14 mouse cellular contexts compared by ENCODE assay signal in the genomic region with DNA sequence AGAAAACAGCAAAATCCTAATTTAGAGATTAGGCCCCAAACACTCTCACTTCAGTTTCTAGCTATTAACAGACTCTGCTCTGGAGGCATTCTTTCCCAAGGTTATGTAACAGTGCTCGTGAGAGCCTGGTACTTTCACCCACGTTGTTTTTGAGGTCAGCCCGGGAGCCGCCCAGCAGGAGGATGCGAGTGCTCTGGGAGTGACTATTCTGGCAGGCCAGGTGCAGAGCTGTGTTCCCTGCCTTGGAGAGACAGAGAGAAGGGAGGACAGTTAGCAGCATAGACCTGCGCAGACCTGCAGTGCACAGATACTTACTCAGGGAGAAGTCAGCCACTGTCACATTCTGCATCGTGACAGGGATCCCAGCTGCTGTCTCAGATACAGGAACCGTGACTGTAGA. TPM values are rescaled to one million over a fixed set of nuclear protein-coding genes. Genes with fewer than 3 reads are reported as not detected.
DNase-seq lines count a peak whose midpoint lies in the region; TF ChIP-seq lines count a peak whose summit lies in the region.
"Had no signal": no experiment of that assay in that cellular context is flagged by ENCODE, and none has a peak within 500 bp of the region (broad histone marks: within the 10 kb centered on the region; RNA-seq: fewer than 3 reads in every experiment).

No protein-coding gene starts in this region.

- TF ChIP-seq CTCF in kidney, adult 2 months (conservative IDR thresholded peaks at IDR 0.05; ENCODE audit: insufficient read depth, insufficient read length, low read depth, low read length) = no peak
- no peak for TF ChIP-seq CTCF in cerebellum, adult 2 months (IDR thresholded peaks at IDR 0.05; ENCODE audit: borderline replicate concordance, insufficient read depth, low read depth, low read length)
- no peak for TF ChIP-seq CTCF in olfactory bulb, adult 2 months (IDR thresholded peaks at IDR 0.05; ENCODE audit: insufficient read depth, low read depth, low read length)

- 61% methylated on average over 8 of the region's 8 CpGs for WGBS in kidney, adult 2 months
- 37% methylated on average over 8 of the region's 8 CpGs for WGBS in cerebellum, adult 2 months
- WGBS in olfactory bulb, adult 2 months = 40% methylated on average over 8 of the region's 8 CpGs

- no peaks in the 10 kb centered on the region for H3K4me1 ChIP-seq in kidney, adult 2 months (ENCODE audit: control insufficient read depth, insufficient read depth, low read length)
- H3K4me1 ChIP-seq in cerebellum, adult 2 months (ENCODE audit: control insufficient read depth, insufficient read depth, low read length) = peaks cover 16% of the 10 kb centered on the region
- peaks cover 16% of the 10 kb centered on the region for H3K4me1 ChIP-seq in olfactory bulb, adult 2 months (ENCODE audit: control insufficient read depth, insufficient read depth, low read length)

- no peaks in the 10 kb centered on the region for H3K27me3 ChIP-seq in kidney, adult 2 months (replicated peaks; ENCODE audit: control insufficient read depth, insufficient read depth, low read length)
- no peaks in the 10 kb centered on the region for H3K27me3 ChIP-seq in cerebellum, adult 2 months (ENCODE audit: control insufficient read depth, insufficient read depth, low read length)
- H3K27me3 ChIP-seq: forebrain, embryonic 12.5 days; limb, embryonic 13.5 days had no signal

- no peaks in the 10 kb centered on the region for H3K36me3 ChIP-seq in kidney, adult 2 months (ENCODE audit: control insufficient read depth, insufficient read depth, low read length)
- H3K36me3 ChIP-seq: forebrain, embryonic 12.5 days had no signal

- H3K4me3 ChIP-seq in kidney, adult 2 months (ENCODE audit: insufficient read depth, low read depth, low read length) = no peak overlapping the region
- H3K4me3 ChIP-seq in cerebellum, adult 2 months (replicated peaks; ENCODE audit: insufficient read depth, low read depth, low read length) = no peak overlapping the region
- H3K4me3 ChIP-seq in olfactory bulb, adult 2 months (ENCODE audit: insufficient read depth, low read depth, low read length) = no peak overlapping the region
- H3K4me3 ChIP-seq: forebrain, embryonic 12.5 days; limb, embryonic 13.5 days had no signal

- peak; percentile 59 for DNase-seq in kidney, adult 2 months
- no peak for DNase-seq in kidney, postnatal 10 days
- DNase-seq in lung, postnatal 25 days (ENCODE audit: low spot score) = peak; percentile 16
- no peak for DNase-seq in lung, postnatal 4 days
- DNase-seq in cerebellum, adult 2 months = peak; percentile 50 to 59
- no peak for DNase-seq in ovary, postnatal 36 days (ENCODE audit: low spot score)
- DNase-seq: adrenal gland, postnatal 36 days; heart, postnatal 14 days; lung, adult 2 months; thymus, postnatal 14 days had no signal

- no peak for TF ChIP-seq POLR2A in kidney, adult 2 months (IDR thresholded peaks at IDR 0.05; ENCODE audit: low read depth, low read length)
- no peak for TF ChIP-seq POLR2A in cerebellum, adult 2 months (IDR thresholded peaks at IDR 0.05; ENCODE audit: borderline replicate concordance, insufficient read depth, low read length)
- no peak for TF ChIP-seq POLR2A in olfactory bulb, adult 2 months (IDR thresholded peaks at IDR 0.05; ENCODE audit: insufficient read depth, low read depth, low read length)

- H3K27ac ChIP-seq in kidney, adult 2 months (ENCODE audit: insufficient read depth, low read depth, low read length) = no peak overlapping the region
- H3K27ac ChIP-seq in cerebellum, adult 2 months (ENCODE audit: insufficient read depth, low read length) = no peak overlapping the region
- H3K27ac ChIP-seq in olfactory bulb, adult 2 months (ENCODE audit: insufficient read depth, low read depth, low read length) = 0 out of 2 replicates have a peak overlapping the region, but pooled peaks have one; percentile 16
- H3K27ac ChIP-seq: forebrain, embryonic 12.5 days; hindbrain, embryonic 14.5 days; limb, embryonic 13.5 days had no signal

RNA-seq across cellular contexts. Expression of a gene that starts 24.2 kb away (rescaled TPM):
- 15.7 and 25.9 TPM in 2 replicates for polyA plus RNA-seq in kidney, adult 2 months (2012; rRNA removed)
- polyA plus RNA-seq in cerebellum, adult 2 months (2012; rRNA removed) = 41.6 and 49.6 TPM in 2 replicates
- polyA plus RNA-seq in olfactory bulb, adult 2 months (2012; ENCODE audit: insufficient read depth, insufficient read length, low replicate concordance, missing spikeins) = not detected in 2 replicates

Comparison
In these comparisons a context has a peak if more than half of its experiments do, and no peak if none do; other contexts are left out.
1. DNase-seq: peak in kidney, adult 2 months (single experiment), lung, postnatal 25 days (single experiment) and cerebellum, adult 2 months (2 of 2); none in kidney, postnatal 10 days (single experiment), lung, postnatal 4 days (0 of 2) and ovary, postnatal 36 days (single experiment).
2. RNA of a gene that starts 24.2 kb away (polyA plus RNA-seq): 41.6 to 49.6 TPM in cerebellum, adult 2 months and 15.7 to 25.9 TPM in kidney, adult 2 months; not detected in olfactory bulb, adult 2 months; every median in the first group is over 10 times any median in the second.